Mouse (Mus musculus) kidney, embryonic 16.5 days (tissue): Measurements from ENCODE around the gene Olfr985. TPM values are rescaled to one million over a fixed set of nuclear protein-coding genes. Genes with fewer than 3 reads are reported as not detected.

ENCODE experiments used
- ATAC-seq: fragments of 200-750 bp; cut with Nextera tagmentation; 2 replicates; pipeline ENCODE4 v1.8.0; 2017; ENCODE audit warnings: moderate TSS enrichment; ENCODE audit not compliant: low FRiP score, low TSS enrichment
- H3K27ac ChIP-seq: fragments of 300-500 bp; sonication (generic); 2 replicates; pipeline ENCODE4 v1.5.1; 2014; ENCODE audit warnings: low read length
- H3K27me3 ChIP-seq: fragments of 300-500 bp; sonication (generic); 2 replicates; pipeline ENCODE4 v1.6.1; 2014; ENCODE audit warnings: low read length, control low read depth, mixed read lengths; ENCODE audit not compliant: insufficient read depth
- H3K36me3 ChIP-seq: fragments of 300-500 bp; sonication (generic); 2 replicates; pipeline ENCODE4 v1.6.1; 2014; ENCODE audit warnings: low read length, control low read depth, mixed read lengths; ENCODE audit not compliant: insufficient read depth
- H3K4me1 ChIP-seq: fragments of 300-500 bp; sonication (generic); 2 replicates; pipeline ENCODE4 v1.6.1; 2014; ENCODE audit warnings: low read length, control low read depth, mixed read lengths; ENCODE audit not compliant: insufficient read depth
- H3K4me2 ChIP-seq: fragments of 300-500 bp; sonication (generic); replicated peaks from 2 replicates; pipeline ENCODE4 v1.6.1; 2014; ENCODE audit warnings: low read depth, low read length
- H3K4me3 ChIP-seq: fragments of 300-500 bp; sonication (generic); 2 replicates; pipeline ENCODE4 v1.5.1; 2014; ENCODE audit warnings: mild to moderate bottlenecking, low read length
- H3K9ac ChIP-seq: fragments of 300-500 bp; sonication (generic); replicated peaks from 2 replicates; pipeline ENCODE4 v1.6.1; 2014; ENCODE audit warnings: low read length
- H3K9me3 ChIP-seq: fragments of 300-500 bp; sonication (generic); 2 replicates; pipeline ENCODE4 v1.6.1; 2016; ENCODE audit warnings: low read length, control low read depth
- WGBS: fragments of 180-500 bp; shearing (Covaris S2); extraction: QIAGEN DNeasy Blood & Tissue Kit; methylation state at CpG from one replicate; pipeline ENCODE4 v1.1.7; 2014; 5-methylcytosine and 5-hydroxymethylcytosine counted together
- polyA plus RNA-seq: library from polyadenylated mRNA; unstranded; fragments of >200 nt; fragmentation: Nextera tagmentation; extraction: Ambion mirVana; gene quantifications from 2 replicates; pipeline ENCODE4 v1.2.1, GENCODE M21; 2015

Gene Olfr985
- polyA plus RNA-seq, result not detected in 2 replicates

- Histone ChIP-seq H3K4me3 (no peak within 1 kb of the TSS), H3K27me3 (no peaks in the 10 kb centered on the region), H3K9ac (no peak within 1 kb of the TSS), H3K9me3 (no peaks in the 10 kb centered on the region), H3K4me1 (no peaks in the 10 kb centered on the region), H3K27ac (no peak within 1 kb of the TSS), H3K4me2 (no peak within 1 kb of the TSS), H3K36me3 (no peaks in the 10 kb centered on the region)
- 83% methylated on average over 1 of the region's 1 CpGs for WGBS
- no peak for ATAC-seq
Observed at GRCm38 (mm10) chr9:40130084-40130483, at the start of gene Olfr985. Gene Olfr985, minus strand, starts transcription at chr9:40130184.

GRCm38 (mm10) chr9:40177017-40177416, 47.0 kb upstream of the Olfr985 start:
- Histone ChIP-seq H3K27me3 (no peaks in the 10 kb centered on the region), H3K9ac (no peak overlapping the region), H3K36me3 (no peaks in the 10 kb centered on the region), H3K27ac (no peak overlapping the region), H3K4me2 (no peak overlapping the region), H3K9me3 (no peaks in the 10 kb centered on the region), H3K4me3 (no peak overlapping the region), H3K4me1 (no peaks in the 10 kb centered on the region)
- no peak; the same call in 1 of the 2 replicates for ATAC-seq
- WGBS, result 60% methylated on average over 6 of the region's 6 CpGs

GRCm38 (mm10) chr9:40166446-40166845, 36.5 kb upstream of the Olfr985 start:
- Histone ChIP-seq H3K4me1 (no peaks in the 10 kb centered on the region), H3K4me2 (no peak overlapping the region), H3K27me3 (no peaks in the 10 kb centered on the region), H3K4me3 (no peak overlapping the region), H3K27ac (no peak overlapping the region), H3K9ac (no peak overlapping the region), H3K9me3 (no peaks in the 10 kb centered on the region), H3K36me3 (no peaks in the 10 kb centered on the region)
- ATAC-seq, result no peak
- WGBS, result 95% methylated on average over 1 of the region's 1 CpGs

- Histone ChIP-seq H3K27ac (no peak overlapping the region), H3K4me1 (no peaks in the 10 kb centered on the region), H3K27me3 (no peaks in the 10 kb centered on the region), H3K9ac (no peak overlapping the region), H3K4me2 (no peak overlapping the region), H3K9me3 (no peaks in the 10 kb centered on the region), H3K36me3 (no peaks in the 10 kb centered on the region), H3K4me3 (no peak overlapping the region)
- ATAC-seq, result peak; percentile 59
- 48% methylated on average over 4 of the region's 4 CpGs for WGBS
Observed at GRCm38 (mm10) chr9:40155118-40155644, 25.2 kb upstream of the Olfr985 start.

GRCm38 (mm10) chr9:40141544-40141943, 11.6 kb upstream of the Olfr985 start:
- Histone ChIP-seq H3K27ac (no peak overlapping the region), H3K9ac (no peak overlapping the region), H3K9me3 (no peaks in the 10 kb centered on the region), H3K27me3 (no peaks in the 10 kb centered on the region), H3K36me3 (no peaks in the 10 kb centered on the region), H3K4me1 (no peaks in the 10 kb centered on the region), H3K4me2 (no peak overlapping the region), H3K4me3 (no peak overlapping the region)
- 38% methylated on average over 1 of the region's 1 CpGs for WGBS
- no peak for ATAC-seq

- Histone ChIP-seq H3K4me3 (no peak overlapping the region), H3K27ac (no peak overlapping the region), H3K4me2 (no peak overlapping the region), H3K27me3 (no peaks in the 10 kb centered on the region), H3K4me1 (no peaks in the 10 kb centered on the region), H3K36me3 (no peaks in the 10 kb centered on the region), H3K9ac (no peak overlapping the region), H3K9me3 (no peaks in the 10 kb centered on the region)
- WGBS, result 45% methylated on average over 4 of the region's 4 CpGs
- ATAC-seq, result no peak
Observed at GRCm38 (mm10) chr9:40139484-40139883, 9.5 kb upstream of the Olfr985 start.

- no peaks in the 10 kb centered on the region for H3K4me1 ChIP-seq
- ATAC-seq, result no peak
- H3K4me3 ChIP-seq, result no peak overlapping the region
- no peaks in the 10 kb centered on the region for H3K36me3 ChIP-seq
- no peak overlapping the region for H3K4me2 ChIP-seq
- WGBS, result 69% methylated on average over 6 of the region's 6 CpGs
- no peaks in the 10 kb centered on the region for H3K9me3 ChIP-seq
- no peak overlapping the region for H3K9ac ChIP-seq
- no peaks in the 10 kb centered on the region for H3K27me3 ChIP-seq
- no peak overlapping the region for H3K27ac ChIP-seq
Observed at GRCm38 (mm10) chr9:40136987-40137688, 7.2 kb upstream of the Olfr985 start.

- Histone ChIP-seq H3K9me3 (no peaks in the 10 kb centered on the region), H3K27ac (no peak overlapping the region), H3K4me3 (no peak overlapping the region), H3K9ac (no peak overlapping the region), H3K27me3 (no peaks in the 10 kb centered on the region), H3K36me3 (no peaks in the 10 kb centered on the region), H3K4me1 (no peaks in the 10 kb centered on the region), H3K4me2 (no peak overlapping the region)
- no peak for ATAC-seq
- 89% methylated on average over 1 of the region's 1 CpGs for WGBS
Observed at GRCm38 (mm10) chr9:40130556-40130955, 572 bp upstream of the Olfr985 start.

- ATAC-seq, result peak; percentile 65; the same call in 1 of the 2 replicates
- H3K4me1 ChIP-seq, result 0 out of 2 replicates have a peak, but pooled peaks cover 3% of the 10 kb centered on the region
- no peaks in the 10 kb centered on the region for H3K27me3 ChIP-seq
- 0 out of 2 replicates have a peak overlapping the region, but pooled peaks have one; percentile 3 for H3K4me2 ChIP-seq
- no peaks in the 10 kb centered on the region for H3K36me3 ChIP-seq
- 57% methylated on average over 5 of the region's 5 CpGs for WGBS
- no peak overlapping the region for H3K4me3 ChIP-seq
- no peak overlapping the region for H3K9ac ChIP-seq
- no peaks in the 10 kb centered on the region for H3K9me3 ChIP-seq
- H3K27ac ChIP-seq, result peak overlapping the region; percentile 76
Observed at GRCm38 (mm10) chr9:40117287-40117659, 12.7 kb downstream of the Olfr985 start.

GRCm38 (mm10) chr9:40116645-40117286, 13.2 kb downstream of the Olfr985 start:
- Histone ChIP-seq H3K36me3 (no peaks in the 10 kb centered on the region), H3K4me2 (0 out of 2 replicates have a peak overlapping the region, but pooled peaks have one; percentile 3), H3K27ac (peak overlapping the region; percentile 76), H3K27me3 (no peaks in the 10 kb centered on the region), H3K4me1 (0 out of 2 replicates have a peak, but pooled peaks cover 3% of the 10 kb centered on the region), H3K9ac (no peak overlapping the region), H3K4me3 (no peak overlapping the region), H3K9me3 (no peaks in the 10 kb centered on the region)
- peak; percentile 88; the same call in 1 of the 2 replicates for ATAC-seq
- WGBS, result 47% methylated on average over 10 of the region's 10 CpGs
